Comparison of ENCODE assay signal across 14 mouse cellular contexts in the genomic region with DNA sequence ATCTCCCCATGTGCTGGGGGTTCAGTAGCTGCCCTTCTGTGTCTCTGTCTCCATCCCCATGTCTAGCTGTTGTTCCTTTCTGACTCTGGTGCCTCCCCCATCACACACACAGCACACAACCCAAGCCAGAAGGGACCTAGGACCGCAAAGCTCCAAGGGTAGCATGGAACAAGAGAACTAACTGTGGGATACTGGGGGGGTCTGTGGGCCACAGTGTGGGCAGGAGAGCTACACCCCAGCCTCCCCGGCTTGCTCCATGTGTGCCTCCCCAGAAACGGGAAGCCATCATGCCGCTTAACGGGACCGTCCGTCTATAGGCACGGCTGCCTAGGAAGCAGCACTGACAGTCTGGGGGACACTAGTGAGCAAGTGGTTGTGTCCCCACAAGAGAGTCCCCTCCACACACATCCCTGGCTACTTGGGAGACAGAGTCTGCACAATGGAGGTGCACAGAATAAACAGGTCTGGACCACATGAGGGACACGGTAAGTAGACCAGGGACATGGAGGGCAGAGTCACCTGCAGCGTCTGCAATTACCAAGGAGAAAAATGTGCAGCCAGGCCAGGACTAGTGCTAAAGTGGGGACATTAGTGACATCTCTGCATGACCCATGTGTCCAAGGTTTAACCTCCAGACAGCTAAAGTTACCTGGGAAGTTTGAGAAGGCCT. TPM values are rescaled to one million over a fixed set of nuclear protein-coding genes. Genes with fewer than 3 reads are reported as not detected.
DNase-seq lines count a peak whose midpoint lies in the region; ATAC-seq lines count a peak whose summit lies in the region.
"Had no signal": no experiment of that assay in that cellular context is flagged by ENCODE, and none has a peak within 500 bp of the region (broad histone marks: within the 10 kb centered on the region; RNA-seq: fewer than 3 reads in every experiment).

No protein-coding gene starts in this region.

- peak overlapping the region; percentile 22; the same call in 1 of the 2 replicates for H3K9ac ChIP-seq in heart, embryonic 11.5 days (ENCODE audit: low read depth, low read length)
- H3K9ac ChIP-seq in hindbrain, embryonic 16.5 days (ENCODE audit: low read depth, low read length), result 0 out of 2 replicates have a peak overlapping the region, but pooled peaks have one; percentile 4
- H3K9ac ChIP-seq: stomach, embryonic 15.5 days had no signal

- no peak for ATAC-seq in heart, embryonic 11.5 days (replicated peaks; ENCODE audit: insufficient number of reproducible peaks, low FRiP score, low TSS enrichment)
- no peak for ATAC-seq in hindbrain, embryonic 16.5 days
- ATAC-seq: intestine, postnatal 0 days; Patski had no signal

- H3K9me3 ChIP-seq in heart, embryonic 11.5 days (replicated peaks; ENCODE audit: control insufficient read depth, low read length), result no peaks in the 10 kb centered on the region
- H3K9me3 ChIP-seq in hindbrain, embryonic 16.5 days (ENCODE audit: control insufficient read depth, low read length), result no peaks in the 10 kb centered on the region
- H3K9me3 ChIP-seq: stomach, embryonic 15.5 days had no signal

- H3K27ac ChIP-seq in heart, embryonic 11.5 days (ENCODE audit: low read depth, low read length), result no peak overlapping the region
- peak overlapping the region; percentile 81; the same call in 1 of the 2 replicates for H3K27ac ChIP-seq in hindbrain, embryonic 16.5 days (ENCODE audit: low read depth, low read length)
- H3K27ac ChIP-seq: stomach, embryonic 15.5 days had no signal

- no peak for DNase-seq in heart, postnatal 36 days
- peak; percentile 4 for DNase-seq in thymus, postnatal 4 days
- no peak for DNase-seq in thymus, postnatal 25 days
- no peak for DNase-seq in kidney, postnatal 10 days
- DNase-seq in kidney, postnatal 4 days, result no peak
- DNase-seq in adrenal gland, adult 18-20 months (ENCODE audit: low spot score in 2 of 2), result no peak
- DNase-seq: adrenal gland, postnatal 36 days had no signal

- no peak overlapping the region for H3K4me2 ChIP-seq in heart, embryonic 11.5 days
- H3K4me2 ChIP-seq in hindbrain, embryonic 16.5 days (ENCODE audit: low read length), result no peak overlapping the region

- intact Hi-C loops in heart, postnatal 36 days (cut with DNase I), result loop anchor here (10.0 kb wide), 1 partner anchor 1149 kb away; a partner anchor contains a TSS

- peaks cover 28% of the 10 kb centered on the region for H3K4me1 ChIP-seq in heart, embryonic 11.5 days (ENCODE audit: control insufficient read depth, insufficient read depth, low read length)
- peaks cover 36% of the 10 kb centered on the region for H3K4me1 ChIP-seq in hindbrain, embryonic 16.5 days (ENCODE audit: control insufficient read depth, insufficient read depth, low read depth, low read length)

- H3K27me3 ChIP-seq in heart, embryonic 11.5 days (ENCODE audit: control insufficient read depth, insufficient read depth, low read length), result peaks cover 46% of the 10 kb centered on the region
- H3K27me3 ChIP-seq in hindbrain, embryonic 16.5 days (replicated peaks; ENCODE audit: control insufficient read depth, insufficient read depth, low read length), result no peaks in the 10 kb centered on the region

- H3K4me3 ChIP-seq in heart, embryonic 11.5 days (ENCODE audit: low read depth, low read length), result no peak overlapping the region
- H3K4me3 ChIP-seq in hindbrain, embryonic 16.5 days (ENCODE audit: low read length), result no peak overlapping the region
- H3K4me3 ChIP-seq: stomach, embryonic 15.5 days had no signal

- no peaks in the 10 kb centered on the region for H3K36me3 ChIP-seq in heart, embryonic 11.5 days (ENCODE audit: control insufficient read depth, insufficient read depth, low read length)
- H3K36me3 ChIP-seq in hindbrain, embryonic 16.5 days (ENCODE audit: control insufficient read depth, insufficient read depth, low read length), result peaks cover 22% of the 10 kb centered on the region
- H3K36me3 ChIP-seq: stomach, embryonic 15.5 days had no signal

- 82% methylated on average over 10 of the region's 10 CpGs for WGBS in heart, embryonic 11.5 days (ENCODE audit: insufficient replicate concordance)
- WGBS in hindbrain, embryonic 16.5 days, result 71% methylated on average over 10 of the region's 10 CpGs

RNA-seq across cellular contexts. Expression of a gene that starts 1.5 kb away (rescaled TPM):
- 1.3 and 1.5 TPM in 2 replicates for polyA plus RNA-seq in heart, embryonic 11.5 days (2014; fragmentation: Nextera tagmentation; extraction: Ambion mirVana)
- total RNA-seq in heart, postnatal 36 days (2021), result under 1 TPM; 0.65 to 0.75 TPM
- 3.1 and 3.9 TPM in 2 replicates for polyA plus RNA-seq in hindbrain, embryonic 16.5 days (2015; fragmentation: Nextera tagmentation; extraction: Ambion mirVana)
- not detected for total RNA-seq in adrenal gland, adult 18-20 months (2021)
- total RNA-seq: common myeloid progenitor, adult 5-6 weeks had no signal
- polyA plus RNA-seq: Patski had no signal

RNA-seq across cellular contexts. Expression of a gene that starts 4.1 kb away (rescaled TPM):
- polyA plus RNA-seq in heart, embryonic 11.5 days (2014; fragmentation: Nextera tagmentation; extraction: Ambion mirVana), result 169 and 181 TPM in 2 replicates
- total RNA-seq in heart, postnatal 36 days (2021), result 100 to 1,000 TPM; 127 to 143 TPM
- 42.5 and 46.2 TPM in 2 replicates for polyA plus RNA-seq in hindbrain, embryonic 16.5 days (2015; fragmentation: Nextera tagmentation; extraction: Ambion mirVana)
- 10 to 100 TPM; 40.0 to 42.6 TPM for total RNA-seq in adrenal gland, adult 18-20 months (2021)

RNA-seq across cellular contexts. Expression of a gene that starts 32.6 kb away (rescaled TPM):
- 75.1 and 87.1 TPM in 2 replicates for polyA plus RNA-seq in heart, embryonic 11.5 days (2014; fragmentation: Nextera tagmentation; extraction: Ambion mirVana)
- total RNA-seq in heart, postnatal 36 days (2021), result 10 to 100 TPM; 87.6 to 87.9 TPM
- 145 and 150 TPM in 2 replicates for polyA plus RNA-seq in hindbrain, embryonic 16.5 days (2015; fragmentation: Nextera tagmentation; extraction: Ambion mirVana)
- 100 to 1,000 TPM in 1 of 2 experiments, 10 to 100 TPM in 1; 95.4 to 101 TPM for total RNA-seq in adrenal gland, adult 18-20 months (2021)

RNA-seq across cellular contexts. Expression of a gene that starts 32.7 kb away (rescaled TPM):
- 8.9 and 10.6 TPM in 2 replicates for polyA plus RNA-seq in heart, embryonic 11.5 days (2014; fragmentation: Nextera tagmentation; extraction: Ambion mirVana)
- total RNA-seq in heart, postnatal 36 days (2021), result 1 to 10 TPM; 3.1 to 3.2 TPM
- polyA plus RNA-seq in hindbrain, embryonic 16.5 days (2015; fragmentation: Nextera tagmentation; extraction: Ambion mirVana), result 20.4 and 23.7 TPM in 2 replicates
- 1 to 10 TPM; 5.6 to 8.9 TPM for total RNA-seq in adrenal gland, adult 18-20 months (2021)
- total RNA-seq: common myeloid progenitor, adult 5-6 weeks had no signal

RNA-seq across cellular contexts. Expression of a gene that starts 34.9 kb away (rescaled TPM):
- 2.4 and 3.5 TPM in 2 replicates for polyA plus RNA-seq in heart, embryonic 11.5 days (2014; fragmentation: Nextera tagmentation; extraction: Ambion mirVana)
- total RNA-seq in heart, postnatal 36 days (2021), result 10 to 100 TPM; 20.5 to 21.6 TPM
- 12.4 and 12.6 TPM in 2 replicates for polyA plus RNA-seq in hindbrain, embryonic 16.5 days (2015; fragmentation: Nextera tagmentation; extraction: Ambion mirVana)
- total RNA-seq in adrenal gland, adult 18-20 months (2021), result 1 to 10 TPM; 5.0 to 7.3 TPM
- total RNA-seq: common myeloid progenitor, adult 5-6 weeks had no signal
- polyA plus RNA-seq: liver, embryonic 16.5 days had no signal
